Mouse (Mus musculus): ENCODE measurements around the gene Cd164. TPM values are rescaled to one million over a fixed set of nuclear protein-coding genes. Genes with fewer than 3 reads are reported as not detected.

Gene Cd164
- polyA plus RNA-seq, 1 experiment from 2014 or later, result 156 TPM

- Histone ChIP-seq H3K27me3 (ENCODE audit: insufficient read depth, poor library complexity, severe bottlenecking) (no peaks in the 10 kb centered on the region), H3K9me3 (no peaks in the 10 kb centered on the region), H3K36me3 (peaks cover 8% of the 10 kb centered on the region; the same call in 1 of the 2 replicates), H3K4me1 (peaks cover 13% of the 10 kb centered on the region), H3K27ac (no peak overlapping the region), H3K4me3 (no peak overlapping the region)
- DNase-seq (ENCODE audit: low spot score), result no peak
- 78% methylated on average over 4 of the region's 4 CpGs for WGBS
Measured at GRCm38 (mm10) chr10:41543439-41543838, 24.2 kb downstream of the Cd164 start.

GRCm38 (mm10) chr10:41543844-41544243, 24.6 kb downstream of the Cd164 start:
- Histone ChIP-seq H3K36me3 (peaks cover 7% of the 10 kb centered on the region; the same call in 1 of the 2 replicates), H3K27me3 (ENCODE audit: insufficient read depth, poor library complexity, severe bottlenecking) (no peaks in the 10 kb centered on the region), H3K27ac (no peak overlapping the region), H3K4me3 (no peak overlapping the region), H3K9me3 (no peaks in the 10 kb centered on the region), H3K4me1 (peaks cover 13% of the 10 kb centered on the region)
- 54% methylated on average over 2 of the region's 2 CpGs for WGBS
- DNase-seq (ENCODE audit: low spot score), result no peak

DNA sequence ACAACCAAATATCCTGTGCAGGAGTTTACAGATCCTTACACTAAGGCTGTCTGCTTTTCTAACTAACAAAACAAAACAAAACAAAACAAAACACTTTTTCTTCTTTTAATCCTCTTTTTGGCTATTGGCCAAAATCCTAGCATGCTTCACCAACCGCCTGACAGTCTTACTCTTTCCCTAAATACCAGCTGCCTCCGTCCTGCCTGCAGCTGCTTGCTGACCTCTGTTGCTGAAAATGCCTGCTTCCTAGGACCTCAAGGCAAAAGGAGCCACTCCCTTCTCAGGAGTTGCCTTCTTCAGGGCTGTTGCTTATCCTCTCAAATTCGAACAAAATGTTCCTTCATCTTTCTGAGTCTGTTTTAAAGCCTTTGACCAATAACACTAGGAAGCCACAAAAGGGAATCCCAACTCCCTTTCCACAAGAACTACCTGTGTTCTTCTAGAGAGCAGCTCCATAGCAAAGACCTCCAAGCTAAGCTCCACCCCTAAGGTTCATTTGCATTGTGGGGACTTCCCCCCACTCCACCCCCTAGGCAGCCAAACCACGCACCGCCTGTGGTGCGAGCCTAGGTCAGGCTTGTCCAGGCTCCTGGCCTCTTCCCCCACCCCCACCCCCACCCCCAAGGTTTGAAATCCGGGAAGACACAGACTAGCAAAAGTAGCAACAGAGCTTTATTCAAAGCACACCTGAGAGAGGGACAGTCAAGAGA, 25.4 kb downstream of the Cd164 start:
- Histone ChIP-seq H3K36me3 (no peaks in the 10 kb centered on the region), H3K4me1 (peaks cover 13% of the 10 kb centered on the region), H3K27me3 (ENCODE audit: insufficient read depth, poor library complexity, severe bottlenecking) (no peaks in the 10 kb centered on the region), H3K27ac (no peak overlapping the region), H3K9me3 (peaks cover 4% of the 10 kb centered on the region), H3K4me3 (peak overlapping the region; percentile 22; the same call in 1 of the 2 replicates)
- WGBS, result 4% methylated on average over 7 of the region's 7 CpGs
- peak; percentile 74 for DNase-seq (ENCODE audit: low spot score)

- H3K36me3 ChIP-seq, result no peaks in the 10 kb centered on the region
- 47% methylated on average over 7 of the region's 7 CpGs for WGBS
- DNase-seq (ENCODE audit: low spot score), result no peak
- H3K27ac ChIP-seq, result no peak overlapping the region
- H3K4me1 ChIP-seq, result peaks cover 13% of the 10 kb centered on the region
- H3K27me3 ChIP-seq (ENCODE audit: insufficient read depth, poor library complexity, severe bottlenecking), result no peaks in the 10 kb centered on the region
- no peak overlapping the region for H3K4me3 ChIP-seq
- peaks cover 4% of the 10 kb centered on the region for H3K9me3 ChIP-seq
Measured at GRCm38 (mm10) chr10:41545224-41545755, 26.1 kb downstream of the Cd164 start.

- 68% methylated on average over 13 of the region's 13 CpGs for WGBS
- peak; percentile 59 for DNase-seq (ENCODE audit: low spot score)
- Histone ChIP-seq H3K4me3 (no peak overlapping the region), H3K36me3 (no peaks in the 10 kb centered on the region), H3K27me3 (ENCODE audit: insufficient read depth, poor library complexity, severe bottlenecking) (no peaks in the 10 kb centered on the region), H3K27ac (no peak overlapping the region), H3K4me1 (peaks cover 13% of the 10 kb centered on the region), H3K9me3 (peaks cover 4% of the 10 kb centered on the region)
Measured at GRCm38 (mm10) chr10:41546396-41547165, 27.4 kb downstream of the Cd164 start.

DNA sequence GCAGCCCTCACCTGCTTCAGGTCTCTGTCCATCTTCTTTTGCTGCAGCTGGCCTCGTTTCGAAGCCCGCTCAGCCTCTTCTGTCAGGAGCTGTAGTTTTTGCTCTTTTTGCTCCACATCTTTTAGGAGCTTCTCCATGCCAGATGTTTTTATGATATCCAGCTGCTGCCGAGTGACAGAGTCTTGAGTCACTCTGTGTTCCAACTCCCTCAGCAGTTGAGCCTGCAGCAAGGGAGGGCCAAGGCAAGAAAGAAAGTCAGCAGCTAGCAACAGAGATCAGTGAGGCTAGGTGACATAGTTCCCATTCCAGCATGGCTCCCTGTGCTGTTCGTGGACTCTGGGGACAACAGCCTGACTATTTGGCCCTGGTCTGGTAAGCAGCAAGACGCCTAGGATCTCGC, 31.5 kb downstream of the Cd164 start:
- 78% methylated on average over 7 of the region's 7 CpGs for WGBS
- DNase-seq (ENCODE audit: low spot score), result no peak
- no peaks in the 10 kb centered on the region for H3K27me3 ChIP-seq (ENCODE audit: insufficient read depth, poor library complexity, severe bottlenecking)

GRCm38 (mm10) chr10:41552319-41552718, 33.1 kb downstream of the Cd164 start:
- peaks cover 4% of the 10 kb centered on the region for H3K9me3 ChIP-seq
- no peaks in the 10 kb centered on the region for H3K27me3 ChIP-seq (ENCODE audit: insufficient read depth, poor library complexity, severe bottlenecking)
- WGBS, result 29% methylated on average over 3 of the region's 3 CpGs
- DNase-seq (ENCODE audit: low spot score), result no peak
- H3K36me3 ChIP-seq, result no peaks in the 10 kb centered on the region
- no peak overlapping the region for H3K27ac ChIP-seq
- peaks cover 8% of the 10 kb centered on the region for H3K4me1 ChIP-seq
- H3K4me3 ChIP-seq, result no peak overlapping the region

More for the DNA sequence above, 31.5 kb downstream of the Cd164 start:
- H3K9me3 ChIP-seq, result peaks cover 4% of the 10 kb centered on the region
- no peak overlapping the region for H3K4me3 ChIP-seq
- H3K27ac ChIP-seq, result no peak overlapping the region
- no peaks in the 10 kb centered on the region for H3K36me3 ChIP-seq
- H3K4me1 ChIP-seq, result peaks cover 8% of the 10 kb centered on the region

DNA sequence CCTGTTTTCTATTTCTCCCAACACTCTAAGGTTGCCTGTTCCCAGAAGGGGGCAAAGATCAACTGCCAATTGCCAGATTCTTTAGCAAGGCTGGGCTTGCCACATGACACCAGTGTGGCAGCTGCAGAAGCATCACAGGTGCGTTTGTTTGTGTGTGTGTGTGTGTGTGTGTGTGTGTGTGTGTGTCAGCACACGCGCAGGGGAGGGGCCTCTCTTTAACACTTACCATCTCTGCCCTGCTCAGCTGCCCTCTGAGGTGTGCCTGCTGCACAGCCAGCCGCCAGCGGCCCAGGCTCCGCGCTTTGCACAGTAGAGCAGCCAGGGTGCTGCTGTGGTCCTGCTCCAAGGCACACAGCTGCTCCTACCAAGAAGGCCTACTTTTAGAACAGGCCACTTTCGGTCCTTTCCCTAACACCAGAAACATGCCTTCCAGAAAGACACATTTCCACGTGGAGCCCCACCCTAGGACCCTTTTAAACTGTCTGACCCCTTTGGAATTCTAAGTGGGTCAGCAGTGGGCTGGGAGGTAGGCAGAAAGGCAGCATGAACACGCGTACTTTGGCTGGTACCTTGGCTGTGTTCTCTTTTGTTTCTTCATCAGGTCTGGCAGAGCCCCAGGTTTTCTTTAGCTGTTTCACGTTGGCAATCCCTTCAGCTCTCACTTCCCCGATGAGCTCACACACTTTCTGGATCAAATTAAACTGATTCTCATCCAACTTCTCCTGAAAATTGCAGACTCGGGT, 33.8 kb downstream of the Cd164 start:
- peaks cover 4% of the 10 kb centered on the region for H3K9me3 ChIP-seq
- WGBS, result 51% methylated on average over 14 of the region's 14 CpGs
- no peak overlapping the region for H3K4me3 ChIP-seq
- peaks cover 8% of the 10 kb centered on the region for H3K4me1 ChIP-seq
- no peak for DNase-seq (ENCODE audit: low spot score)
- no peaks in the 10 kb centered on the region for H3K36me3 ChIP-seq
- H3K27ac ChIP-seq, result 0 out of 2 replicates have a peak overlapping the region, but pooled peaks have one; percentile 37
- H3K27me3 ChIP-seq (ENCODE audit: insufficient read depth, poor library complexity, severe bottlenecking), result no peaks in the 10 kb centered on the region

DNA sequence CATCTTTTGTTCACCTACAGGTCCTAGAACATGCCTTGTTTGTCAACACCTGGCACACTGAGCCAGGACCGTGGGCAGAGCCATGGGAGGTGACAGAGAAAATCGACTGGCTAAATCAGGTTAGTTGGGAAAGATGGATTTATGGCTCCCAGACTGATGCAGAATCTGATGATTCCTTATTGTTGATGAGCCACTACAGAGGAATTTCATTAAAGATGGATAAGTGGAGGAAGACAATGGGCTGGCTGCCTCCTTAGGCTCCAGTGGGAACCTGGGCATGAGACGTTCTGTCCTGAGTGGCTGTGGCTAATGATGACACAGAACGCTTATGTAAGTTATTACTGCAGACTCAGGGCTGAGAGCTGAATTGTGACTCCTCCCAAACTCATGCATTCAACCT, 34.5 kb downstream of the Cd164 start:
- Histone ChIP-seq H3K36me3 (no peaks in the 10 kb centered on the region), H3K27ac (no peak overlapping the region), H3K9me3 (peaks cover 4% of the 10 kb centered on the region), H3K4me3 (no peak overlapping the region), H3K27me3 (ENCODE audit: insufficient read depth, poor library complexity, severe bottlenecking) (no peaks in the 10 kb centered on the region), H3K4me1 (peaks cover 8% of the 10 kb centered on the region)
- 75% methylated on average over 4 of the region's 4 CpGs for WGBS
- no peak for DNase-seq (ENCODE audit: low spot score)

- no peak for DNase-seq (ENCODE audit: low spot score)
- H3K36me3 ChIP-seq, result no peaks in the 10 kb centered on the region
- H3K4me1 ChIP-seq, result peaks cover 8% of the 10 kb centered on the region
- 79% methylated on average over 3 of the region's 3 CpGs for WGBS
- H3K27ac ChIP-seq, result no peak overlapping the region
- no peak overlapping the region for H3K4me3 ChIP-seq
- H3K9me3 ChIP-seq, result no peaks in the 10 kb centered on the region
- no peaks in the 10 kb centered on the region for H3K27me3 ChIP-seq (ENCODE audit: insufficient read depth, poor library complexity, severe bottlenecking)
Measured at GRCm38 (mm10) chr10:41555081-41555480, 35.9 kb downstream of the Cd164 start.

DNA sequence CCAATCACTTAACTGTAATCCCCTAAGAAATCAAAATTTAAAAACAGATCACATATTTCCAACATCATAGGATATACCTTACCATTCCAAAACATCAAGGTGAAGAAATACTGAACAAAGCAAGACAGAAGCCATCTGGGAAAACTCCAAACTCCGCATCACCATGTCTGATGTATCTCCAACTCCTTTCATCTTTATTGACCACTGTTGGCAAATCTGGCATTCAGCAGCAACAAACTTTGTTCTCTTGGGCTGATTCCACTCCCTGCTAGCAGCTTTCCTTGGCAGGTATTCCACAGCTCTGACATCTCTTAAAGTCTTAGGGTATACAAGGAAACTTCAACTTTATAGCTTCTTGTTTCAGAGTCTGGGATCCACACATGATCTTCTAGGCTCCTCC, 39.2 kb downstream of the Cd164 start:
- H3K9me3 ChIP-seq, result peaks cover 4% of the 10 kb centered on the region; the same call in 1 of the 2 replicates
- no peak overlapping the region for H3K27ac ChIP-seq
- H3K36me3 ChIP-seq, result 0 out of 2 replicates have a peak, but pooled peaks cover 5% of the 10 kb centered on the region
- 0 out of 2 replicates have a peak, but pooled peaks cover under 1% of the 10 kb centered on the region for H3K4me1 ChIP-seq
- WGBS, result 93% methylated on average over 1 of the region's 1 CpGs
- H3K4me3 ChIP-seq, result no peak overlapping the region
- DNase-seq (ENCODE audit: low spot score), result no peak
- H3K27me3 ChIP-seq (ENCODE audit: insufficient read depth, poor library complexity, severe bottlenecking), result no peaks in the 10 kb centered on the region

DNA sequence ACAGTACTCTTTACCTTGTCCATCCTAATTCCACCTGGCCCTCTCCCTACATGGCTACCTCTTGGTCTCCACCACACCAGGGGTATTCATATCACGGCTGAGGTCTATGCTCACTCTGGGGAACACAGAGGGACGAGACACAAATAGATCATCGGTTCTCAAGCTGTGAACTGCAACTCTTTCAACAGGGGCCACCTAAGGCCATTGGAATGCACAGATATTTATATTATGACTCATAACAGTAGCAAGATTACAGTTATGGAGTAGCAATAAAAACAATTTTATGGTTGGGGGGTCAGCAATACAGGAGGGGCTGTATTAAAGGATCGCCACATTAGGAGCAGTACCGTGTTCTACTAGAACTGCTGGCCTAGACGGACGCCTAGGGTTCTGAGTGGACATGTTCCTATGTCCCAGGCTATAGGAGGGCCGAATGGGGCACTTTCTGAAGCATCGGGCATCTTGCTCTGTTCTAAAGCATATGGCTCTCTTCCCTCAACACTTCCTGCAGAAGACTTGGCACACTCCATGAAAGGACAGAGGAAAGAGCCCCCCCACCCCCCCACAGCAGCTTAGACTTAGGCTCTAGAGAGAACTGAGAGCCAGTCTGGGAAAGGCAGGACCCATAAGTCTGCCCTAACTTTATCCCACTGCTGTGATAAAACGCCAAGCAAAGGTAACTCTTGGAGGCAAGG, 42.6 kb downstream of the Cd164 start:
- Histone ChIP-seq H3K4me1 (peaks cover 12% of the 10 kb centered on the region), H3K4me3 (no peak overlapping the region), H3K36me3 (0 out of 2 replicates have a peak, but pooled peaks cover 5% of the 10 kb centered on the region), H3K9me3 (peaks cover 4% of the 10 kb centered on the region; the same call in 1 of the 2 replicates), H3K27ac (no peak overlapping the region), H3K27me3 (ENCODE audit: insufficient read depth, poor library complexity, severe bottlenecking) (no peaks in the 10 kb centered on the region)
- no peak for DNase-seq (ENCODE audit: low spot score)
- WGBS, result 84% methylated on average over 10 of the region's 10 CpGs
